Mouse (Mus musculus): ENCODE measurements around the gene Zfp868. TPM values are rescaled to one million over a fixed set of nuclear protein-coding genes. Genes with fewer than 3 reads are reported as not detected.

The Zfp868 gene
- polyA plus RNA-seq, 1 experiment from 2014 or later = 13.7 TPM

Other genes starting within 250 kb of the Zfp868 start
- not detected in 2 replicates for gene Gm9495, start 172.0 kb downstream of the Zfp868 start, polyA plus RNA-seq (2015; fragmentation: Nextera tagmentation; extraction: Ambion mirVana)
- gene Gm7697, start 102.6 kb downstream of the Zfp868 start, polyA plus RNA-seq (2015; fragmentation: Nextera tagmentation; extraction: Ambion mirVana) = not detected in 2 replicates
- 1.2 and 1.3 TPM in 2 replicates for gene Zfp964, start 28.9 kb upstream of the Zfp868 start, polyA plus RNA-seq (2015; fragmentation: Nextera tagmentation; extraction: Ambion mirVana)
- gene Zfp869, start 85.2 kb upstream of the Zfp868 start, polyA plus RNA-seq (2015; fragmentation: Nextera tagmentation; extraction: Ambion mirVana) = 14.6 and 18.9 TPM in 2 replicates
- gene Zfp963, start 124.4 kb upstream of the Zfp868 start, polyA plus RNA-seq (2015; fragmentation: Nextera tagmentation; extraction: Ambion mirVana) = 3.1 and 4.6 TPM in 2 replicates
- 0.33 TPM in 1 of 2 replicates, not detected in the other for gene Gm20422, start 149.3 kb upstream of the Zfp868 start, polyA plus RNA-seq (2015; fragmentation: Nextera tagmentation; extraction: Ambion mirVana)
- 22.1 and 32.7 TPM in 2 replicates for gene Atp13a1, start 165.6 kb upstream of the Zfp868 start, polyA plus RNA-seq (2015; fragmentation: Nextera tagmentation; extraction: Ambion mirVana)
- 14.7 and 21.1 TPM in 2 replicates for gene Zfp866, start 165.6 kb upstream of the Zfp868 start, polyA plus RNA-seq (2015; fragmentation: Nextera tagmentation; extraction: Ambion mirVana)
- gene Gmip, start 183.1 kb upstream of the Zfp868 start, polyA plus RNA-seq (2015; fragmentation: Nextera tagmentation; extraction: Ambion mirVana) = 5.4 and 8.9 TPM in 2 replicates
- gene Lpar2, start 196.9 kb upstream of the Zfp868 start, polyA plus RNA-seq (2015; fragmentation: Nextera tagmentation; extraction: Ambion mirVana) = 0.15 and 0.30 TPM in 2 replicates
- 2.6 and 5.6 TPM in 2 replicates for gene Pbx4, start 206.9 kb upstream of the Zfp868 start, polyA plus RNA-seq (2015; fragmentation: Nextera tagmentation; extraction: Ambion mirVana)